Mouse (Mus musculus): ENCODE measurements around the gene Slc44a2. TPM values are rescaled to one million over a fixed set of nuclear protein-coding genes. Genes with fewer than 3 reads are reported as not detected.
A peak's percentile ranks its signal among the peaks of the same experiment; 100 is the strongest.
"Not testable (repeated sequence)": the region's sequence is repeated elsewhere in the genome, so short reads cannot be mapped to it uniquely, and the experiment has no call there.

The Slc44a2 gene
- total RNA-seq, 2 experiments from 2014 or later, result 66.8 to 80.9 TPM

DNA sequence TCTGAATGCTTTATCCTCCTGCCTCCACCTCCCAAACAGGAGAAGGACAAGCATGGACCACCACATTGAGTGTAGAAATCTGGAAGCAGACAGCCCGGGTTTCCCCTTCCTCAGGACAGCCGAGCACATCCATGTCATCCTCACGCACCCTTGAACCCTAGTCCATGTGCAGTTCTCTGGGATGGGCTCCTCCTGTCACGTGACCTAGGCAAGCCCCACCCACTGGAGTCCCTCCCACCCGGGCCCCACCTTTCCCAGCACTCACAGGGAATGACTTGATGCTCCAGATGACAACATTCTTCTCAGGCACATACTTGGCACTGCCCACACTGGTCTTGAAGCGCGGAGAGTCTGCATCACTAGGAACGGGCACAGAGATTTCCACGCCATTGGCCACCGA lies 21.5 kb upstream of the Slc44a2 start:
- no peak for ATAC-seq (replicated peaks; ENCODE audit: poor library complexity)

DNA sequence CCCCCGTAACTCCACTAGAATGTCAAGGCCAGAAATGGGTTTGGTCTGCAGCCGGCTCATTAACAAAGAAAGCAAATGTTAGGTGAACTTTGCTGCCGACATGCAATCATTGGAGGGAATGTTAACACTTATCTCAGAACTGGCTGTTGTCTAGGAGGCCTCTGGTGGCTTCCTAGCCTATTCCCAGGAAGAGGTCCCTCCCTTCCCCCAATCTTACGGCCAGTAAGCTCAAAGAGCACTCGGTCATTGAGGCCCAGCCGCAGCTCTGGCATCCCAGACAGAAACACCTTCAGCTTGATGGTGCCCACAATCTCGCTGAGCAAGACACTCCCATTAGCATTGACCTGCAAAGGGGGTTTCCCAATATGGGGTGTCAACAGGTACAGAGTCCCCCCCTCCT lies 15.4 kb upstream of the Slc44a2 start:
- ATAC-seq (replicated peaks; ENCODE audit: poor library complexity), result no peak

DNA sequence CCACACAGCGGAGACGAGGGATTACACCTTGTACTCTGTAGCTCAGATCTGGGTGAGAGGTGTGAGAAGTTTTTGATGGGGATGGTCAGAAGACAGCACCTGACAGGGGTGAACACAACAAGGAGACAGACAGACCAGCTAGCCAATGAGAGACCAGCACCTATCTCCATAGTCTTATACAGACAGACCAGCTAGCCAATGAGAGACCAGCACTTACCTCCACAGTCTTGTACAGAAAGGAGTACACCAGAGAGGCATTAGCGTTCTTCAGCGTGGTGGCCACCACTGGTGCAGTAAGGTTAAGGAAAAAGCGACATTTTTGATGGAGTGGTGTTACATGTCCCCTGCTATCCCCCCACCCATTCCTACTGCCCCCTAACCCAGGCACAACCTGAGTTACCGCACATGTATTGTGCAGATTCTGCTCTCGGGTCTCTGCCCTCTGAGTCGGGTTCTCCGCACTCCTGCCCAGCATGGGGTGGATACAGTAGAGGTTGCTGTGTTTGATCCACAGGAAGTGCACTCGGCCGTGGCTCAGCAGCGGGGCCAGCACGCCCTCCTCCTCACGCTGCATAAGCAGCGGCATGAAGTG lies 11.3 kb upstream of the Slc44a2 start:
- peak; percentile 72 for ATAC-seq (replicated peaks; ENCODE audit: poor library complexity)

DNA sequence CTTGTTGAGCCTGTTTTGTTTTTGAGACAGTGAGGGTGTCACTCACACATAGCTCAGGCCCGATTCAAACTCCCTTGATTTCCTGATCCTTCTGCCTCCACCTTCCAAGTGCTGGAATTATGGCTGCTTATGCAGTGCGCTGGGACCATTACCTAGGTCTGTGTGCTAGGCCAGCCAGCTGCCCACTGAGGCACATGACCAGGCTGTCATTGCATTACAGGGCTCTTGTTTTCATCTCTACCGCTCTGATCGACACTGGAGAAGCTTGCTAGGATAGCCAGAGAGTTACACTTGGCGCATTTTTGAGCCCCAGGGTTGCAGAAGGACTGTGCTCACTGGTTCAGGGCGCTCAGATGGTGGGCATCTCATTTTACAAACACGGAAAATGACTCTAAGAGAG lies 8.8 kb upstream of the Slc44a2 start:
- ATAC-seq (replicated peaks; ENCODE audit: poor library complexity), result no peak

DNA sequence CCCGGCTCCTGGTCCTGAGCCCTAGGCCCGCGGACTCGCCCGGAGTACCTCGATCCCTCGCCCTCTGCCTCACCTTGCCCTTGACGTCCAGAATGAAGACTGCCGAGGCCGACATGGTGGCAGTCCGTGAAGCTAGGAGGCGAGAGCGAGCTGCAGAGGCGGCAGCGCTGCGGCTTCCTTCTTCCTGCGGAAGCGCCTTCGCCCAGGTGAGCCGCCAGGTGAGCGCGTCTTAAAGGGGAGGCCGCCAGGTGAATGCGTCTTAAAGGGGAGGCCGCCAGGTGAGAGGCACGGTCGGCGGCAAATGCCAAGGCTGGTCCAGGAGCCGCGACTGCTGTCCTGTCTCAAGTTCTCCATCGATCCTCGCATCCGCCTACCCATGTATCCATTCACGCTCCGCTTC lies 8.4 kb upstream of the Slc44a2 start, which contains the start of gene Ap1m2:
Ap1m2 (minus strand) TSS at position 204 of the 400 bp plus-strand sequence.
- ATAC-seq (replicated peaks; ENCODE audit: poor library complexity), result no peak

DNA sequence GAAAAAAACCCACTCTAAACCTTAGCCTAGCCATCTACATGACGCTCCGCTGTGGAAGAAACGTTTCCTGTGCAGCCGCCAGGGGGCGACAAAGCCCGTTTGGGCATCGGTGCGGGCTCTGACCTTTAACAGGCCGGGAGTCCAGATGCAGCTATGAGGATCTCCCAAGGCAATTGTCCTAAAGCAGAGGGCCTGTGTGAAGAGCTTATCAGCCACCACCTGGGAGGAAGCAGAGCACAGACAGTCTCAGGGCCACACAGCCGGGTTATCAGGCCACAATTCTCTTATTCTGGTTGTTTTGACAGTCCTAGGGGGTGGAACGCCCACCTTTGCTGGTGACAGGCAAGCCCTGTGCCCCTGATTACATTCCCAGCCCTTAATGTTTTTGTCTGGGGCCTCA lies 7.1 kb upstream of the Slc44a2 start:
- peak; percentile 85 for ATAC-seq (replicated peaks; ENCODE audit: poor library complexity)

DNA sequence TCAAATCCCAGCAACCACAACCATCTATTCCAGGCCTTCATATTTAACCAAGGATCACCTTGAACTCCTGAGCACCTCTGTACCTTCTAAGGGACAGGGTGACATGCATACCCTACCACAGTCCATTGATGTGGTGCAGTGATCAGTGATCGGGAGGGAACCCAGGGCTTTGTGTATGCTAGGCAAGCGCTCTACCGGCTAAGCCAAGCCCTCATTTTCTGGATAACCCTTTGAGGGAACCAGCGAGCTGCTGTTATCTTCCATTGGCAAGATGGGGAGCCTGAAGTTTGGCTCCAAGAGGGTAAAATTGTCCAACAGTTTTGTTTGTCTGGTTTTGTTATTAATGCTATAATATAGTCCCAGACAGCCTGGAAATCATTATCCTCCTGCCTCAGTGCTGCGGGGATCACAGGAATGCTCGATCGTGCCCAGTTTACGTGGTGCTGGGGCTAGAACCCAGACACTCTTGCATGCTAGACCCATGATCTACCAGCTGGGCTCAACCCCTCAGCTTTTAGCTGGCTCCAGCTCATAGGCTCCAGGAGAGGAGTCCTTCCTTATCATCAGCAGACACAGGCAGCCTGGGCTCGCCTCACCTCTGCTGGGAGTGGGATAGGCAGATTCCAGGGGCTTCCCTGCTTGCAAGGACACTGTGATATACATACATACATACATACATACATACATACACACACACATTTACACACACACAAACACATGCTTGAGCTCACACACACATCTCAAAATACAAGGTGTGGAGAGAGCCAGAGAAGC lies 5.9 kb upstream of the Slc44a2 start:
- peak; percentile 32; the same call in 1 of the 2 replicates for ATAC-seq (replicated peaks; ENCODE audit: poor library complexity)

DNA sequence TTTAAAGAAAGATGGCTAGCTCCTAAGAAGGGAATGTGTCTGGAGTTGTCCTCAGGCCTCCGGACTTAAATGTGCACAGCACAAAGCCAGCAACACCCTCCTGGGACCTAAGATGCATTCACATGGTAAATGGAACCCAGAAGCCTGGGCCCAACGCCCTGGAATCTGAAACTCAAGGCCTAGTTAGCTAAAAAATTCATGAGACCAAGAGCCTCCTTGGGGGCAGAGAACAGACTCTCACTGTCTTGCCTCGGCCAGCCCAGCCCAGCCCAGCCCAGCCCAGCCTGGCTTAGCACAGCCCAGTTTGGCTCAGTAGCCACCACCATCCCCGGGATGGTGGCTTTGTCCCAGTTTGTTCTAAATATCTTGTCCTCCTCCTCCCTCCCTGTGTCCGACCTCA lies 5.1 kb upstream of the Slc44a2 start:
- ATAC-seq (replicated peaks; ENCODE audit: poor library complexity), result no peak

DNA sequence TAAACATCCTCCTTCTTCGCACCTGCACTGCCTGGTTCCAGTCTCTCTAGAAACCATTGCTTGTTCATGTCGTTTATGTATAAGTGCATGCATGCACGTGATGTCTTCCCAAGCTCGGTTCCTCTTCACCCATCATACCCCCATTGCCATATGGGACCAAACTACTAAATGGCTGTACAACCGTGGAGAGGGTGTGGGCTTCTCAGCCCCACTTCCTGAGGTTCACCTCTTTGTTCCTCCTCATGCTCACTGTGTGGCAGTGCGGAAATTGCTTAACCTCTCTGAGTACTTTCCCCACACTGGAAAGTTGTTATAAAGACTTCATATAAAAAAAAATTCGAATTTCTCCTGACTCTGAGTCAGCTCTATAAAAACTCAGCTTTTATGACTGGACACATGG lies 3.8 kb upstream of the Slc44a2 start:
- peak; percentile 42 for ATAC-seq (replicated peaks; ENCODE audit: poor library complexity)

DNA sequence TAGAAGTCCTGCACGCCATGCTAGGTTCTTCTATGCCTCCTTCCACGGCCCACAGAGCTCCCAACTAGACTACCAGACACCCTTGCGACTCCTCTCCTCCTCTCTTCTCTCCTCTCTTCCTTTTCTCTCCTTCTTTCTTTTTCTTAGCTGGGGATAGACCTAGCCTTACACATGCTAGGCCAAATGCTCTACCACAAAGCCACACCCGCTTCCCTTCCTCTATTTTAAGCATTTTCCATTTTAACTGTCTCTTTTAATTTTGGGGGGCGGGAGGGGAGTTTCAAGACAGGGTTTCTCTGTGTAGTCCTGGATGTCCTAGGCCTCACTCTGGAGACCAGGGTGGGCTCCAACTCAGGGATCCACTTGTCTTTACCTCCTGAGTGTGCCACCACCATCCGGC lies 1.7 kb upstream of the Slc44a2 start:
- no peak for ATAC-seq (replicated peaks; ENCODE audit: poor library complexity)

DNA sequence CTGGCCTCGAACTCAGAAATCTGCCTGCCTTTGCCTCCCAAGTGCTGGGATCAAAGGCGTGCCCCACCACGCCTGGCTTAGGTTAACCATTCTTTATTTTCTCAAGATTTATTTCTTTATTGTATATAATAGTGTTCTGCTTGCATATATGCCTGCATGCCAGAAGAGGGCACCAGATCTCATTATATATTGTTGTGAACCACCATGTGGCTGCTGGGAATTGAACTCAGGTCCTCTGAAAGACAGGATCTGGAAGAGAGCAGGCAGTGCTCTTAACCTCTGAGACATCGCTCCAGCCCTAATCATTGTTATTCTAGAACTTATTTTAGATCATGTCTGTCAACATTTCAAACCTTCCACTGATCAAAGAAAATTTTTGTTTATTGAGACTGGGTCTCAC lies 995 bp upstream of the Slc44a2 start:
- ATAC-seq (replicated peaks; ENCODE audit: poor library complexity), result no peak

DNA sequence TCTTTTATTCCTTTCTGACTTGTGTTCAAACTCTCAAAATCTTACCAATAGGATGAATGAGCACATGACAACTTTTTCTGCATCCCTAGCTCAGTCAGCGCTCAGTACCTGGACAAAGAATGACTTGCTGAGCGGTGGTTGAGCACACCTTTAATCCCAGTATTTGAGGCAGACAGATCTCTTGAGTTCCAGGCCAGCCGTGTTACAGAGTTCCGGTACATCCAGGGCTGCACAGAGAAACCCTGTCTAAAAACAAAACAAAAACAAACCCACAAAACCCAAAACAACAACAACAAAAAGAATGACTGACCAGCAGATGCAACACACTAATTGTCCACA lies 249 bp upstream of the Slc44a2 start:
- no peak for ATAC-seq (replicated peaks; ENCODE audit: poor library complexity)

DNA sequence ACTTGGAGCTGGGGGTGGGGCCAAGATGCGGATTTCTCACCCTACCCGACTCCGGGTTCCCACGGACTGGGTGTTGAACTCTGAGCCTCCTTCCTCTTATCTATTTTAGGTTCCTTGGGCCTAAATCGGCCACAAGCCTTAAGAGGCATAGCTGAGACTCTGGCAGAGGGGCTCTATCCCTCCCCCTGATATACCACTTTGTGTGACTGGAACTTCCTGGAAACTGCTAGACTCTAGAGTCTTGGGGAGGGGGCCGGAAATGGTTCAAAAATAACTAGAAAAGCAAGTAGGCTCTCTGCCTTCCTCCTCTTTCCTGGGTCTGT lies 976 bp downstream of the Slc44a2 start:
- ATAC-seq (replicated peaks; ENCODE audit: poor library complexity), result peak; percentile 54

DNA sequence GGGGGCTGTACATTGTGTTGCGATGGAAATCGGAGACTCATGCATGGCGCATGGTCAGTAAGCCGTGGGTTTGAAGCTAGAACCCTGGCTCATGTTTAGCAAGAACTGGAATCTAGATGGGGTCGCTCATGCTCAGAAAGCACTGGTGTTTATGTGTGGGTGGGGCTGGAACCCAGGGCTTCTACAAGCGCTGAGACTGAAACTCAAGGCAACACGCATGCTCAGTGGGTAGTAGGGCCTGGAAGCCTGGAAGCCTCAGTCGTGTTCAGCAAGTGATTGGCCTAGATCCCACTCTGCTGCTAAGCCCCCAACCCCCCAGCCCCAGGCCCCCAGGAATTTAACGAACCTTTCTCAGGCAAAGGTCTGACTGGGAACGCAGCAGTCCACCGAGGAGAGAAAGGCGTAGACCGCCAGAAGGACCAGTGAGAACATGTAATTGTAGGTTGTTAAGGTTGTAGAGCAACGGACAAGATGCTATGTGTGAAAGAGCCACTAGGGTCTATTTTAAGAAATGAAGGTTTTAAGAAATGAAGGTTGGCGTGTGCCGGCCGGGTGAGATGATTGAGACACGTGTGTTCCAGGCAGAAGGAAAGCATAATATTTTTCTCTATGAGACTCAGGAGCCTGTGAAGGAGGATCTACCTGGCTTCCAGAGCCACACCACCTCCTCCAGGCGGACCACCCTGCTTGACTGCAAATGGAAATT lies 1.9 kb downstream of the Slc44a2 start:
- 0 out of 2 replicates have a peak, but pooled peaks have one; percentile 21 for ATAC-seq (replicated peaks; ENCODE audit: poor library complexity)

DNA sequence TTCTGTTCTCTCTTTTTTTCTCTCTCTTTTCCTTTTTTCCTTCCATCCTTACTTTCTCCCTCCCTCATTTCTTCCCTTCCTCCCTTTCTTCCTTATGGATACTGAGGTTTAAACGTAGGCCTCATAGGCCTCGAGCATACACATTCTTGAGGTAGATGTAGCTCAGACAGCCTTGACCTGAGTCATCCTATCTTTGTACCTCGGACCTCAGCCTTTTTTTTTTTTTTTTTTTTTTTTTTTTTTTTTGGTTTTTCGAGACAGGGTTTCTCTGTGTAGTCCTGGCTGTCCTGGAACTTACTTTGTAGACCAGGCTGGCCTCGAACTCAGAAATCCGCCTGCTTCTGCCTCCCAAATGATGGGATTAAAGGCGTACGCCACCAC lies 2.4 kb downstream of the Slc44a2 start:
- ATAC-seq (replicated peaks; ENCODE audit: poor library complexity), result not testable (repeated sequence)

DNA sequence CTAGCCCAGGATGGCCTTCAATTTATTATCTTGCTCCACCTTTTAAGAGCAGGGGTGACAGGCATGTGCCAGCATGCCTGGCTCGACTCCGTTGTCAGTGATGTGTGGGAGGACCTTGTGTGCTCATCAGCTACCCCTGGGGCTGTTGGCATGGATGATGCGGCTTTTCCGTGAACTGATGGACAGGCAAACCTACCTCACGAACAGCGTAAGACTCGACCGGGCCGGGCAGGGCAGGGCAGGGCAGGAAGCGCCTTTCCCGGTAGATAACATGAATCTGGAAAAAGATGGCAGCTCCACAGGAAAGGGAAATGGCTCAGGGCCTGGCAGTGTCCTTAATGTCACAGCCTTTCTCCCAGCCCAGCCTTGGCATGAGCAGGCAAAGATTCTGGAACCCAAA lies 3.8 kb downstream of the Slc44a2 start:
- ATAC-seq (replicated peaks; ENCODE audit: poor library complexity), result no peak

DNA sequence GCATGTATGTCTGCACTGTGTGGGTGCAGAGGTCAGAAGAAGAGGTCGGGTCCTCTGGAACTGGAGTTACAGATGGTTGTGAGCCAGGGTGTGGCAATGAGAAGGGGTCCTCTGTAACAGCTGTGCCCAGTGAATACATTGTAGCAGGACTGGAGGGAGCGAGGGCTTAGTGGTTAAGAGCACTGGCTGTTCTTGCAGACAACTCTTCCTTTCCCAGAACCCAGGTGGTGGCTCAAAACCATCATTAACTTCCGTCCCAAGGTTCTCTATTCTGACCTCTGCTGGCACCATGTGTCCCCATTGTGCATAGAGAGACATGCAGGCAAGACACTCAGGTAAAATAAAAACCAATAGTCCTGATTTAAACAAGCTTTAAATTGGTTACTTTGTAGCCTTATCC lies 7.1 kb downstream of the Slc44a2 start:
- peak; percentile 21; the same call in 1 of the 2 replicates for ATAC-seq (replicated peaks; ENCODE audit: poor library complexity)

DNA sequence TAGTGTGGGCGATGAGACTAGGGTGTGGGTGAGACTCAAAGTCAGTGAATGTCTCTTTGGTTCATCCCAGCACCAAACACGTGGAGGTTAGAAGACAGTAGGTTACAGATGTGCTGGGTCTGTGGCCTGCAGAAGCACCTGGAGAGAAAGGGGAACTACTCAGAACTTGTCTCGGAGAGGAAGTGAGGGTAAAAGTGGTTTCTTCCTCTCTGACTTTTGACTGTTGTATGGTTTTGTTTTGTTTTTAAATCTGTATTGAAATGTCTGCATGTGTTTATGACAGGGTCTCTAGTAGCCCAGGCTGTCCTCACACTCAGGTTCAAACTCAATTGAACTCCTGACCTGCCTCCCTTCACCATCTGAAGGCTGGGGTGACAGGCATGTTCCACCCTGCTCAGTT lies 7.5 kb downstream of the Slc44a2 start:
- ATAC-seq (replicated peaks; ENCODE audit: poor library complexity), result peak; percentile 59

DNA sequence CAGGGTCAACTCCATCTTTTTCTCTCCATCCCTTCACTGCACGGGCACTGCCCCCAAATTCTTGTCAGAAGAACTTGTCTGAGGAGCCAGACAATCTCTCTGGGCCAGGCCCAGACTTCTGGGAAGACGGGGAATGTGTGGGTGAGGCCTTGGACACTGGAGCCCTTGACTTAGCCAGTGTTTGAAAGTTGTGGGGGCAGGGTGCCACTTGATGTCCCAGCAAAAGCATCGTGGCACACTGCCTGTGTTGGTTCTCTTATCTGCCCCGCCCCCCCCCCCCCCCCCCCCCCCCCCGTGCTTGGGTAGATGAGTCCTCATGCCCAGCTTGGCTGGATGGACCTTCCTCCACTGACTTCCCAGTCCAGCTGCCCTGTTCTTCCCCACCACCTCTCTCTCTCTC lies 8.5 kb downstream of the Slc44a2 start:
- ATAC-seq (replicated peaks; ENCODE audit: poor library complexity), result no peak

DNA sequence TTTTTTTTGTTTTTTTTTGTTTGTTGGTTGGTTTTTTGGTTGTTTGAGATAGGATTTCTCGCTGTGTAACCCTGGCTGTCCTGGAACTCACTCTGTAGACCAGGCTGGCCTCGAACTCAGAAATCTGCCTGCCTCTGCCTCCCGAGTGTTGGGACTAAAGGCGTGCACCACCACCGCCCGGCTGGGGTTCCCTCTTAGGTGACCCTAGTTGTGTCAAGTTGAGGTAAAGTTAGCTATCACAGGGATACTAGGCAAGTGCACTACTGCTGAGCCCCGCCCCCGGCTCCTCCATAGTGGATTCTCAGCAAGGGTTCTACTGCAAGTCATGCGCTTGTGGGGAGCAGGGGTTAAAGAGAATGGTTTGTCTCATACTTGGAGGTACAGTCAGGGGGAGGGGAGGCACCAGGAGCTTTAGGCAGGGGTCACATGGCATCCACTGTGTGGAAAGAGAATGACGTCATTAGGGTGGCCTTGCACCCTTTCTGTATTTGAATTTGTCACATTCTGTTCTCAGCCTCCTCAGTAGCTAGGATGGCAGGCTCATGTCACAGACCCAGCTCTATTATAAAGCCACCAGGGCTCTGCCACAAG lies 9.3 kb downstream of the Slc44a2 start:
- ATAC-seq (replicated peaks; ENCODE audit: poor library complexity), result no peak

DNA sequence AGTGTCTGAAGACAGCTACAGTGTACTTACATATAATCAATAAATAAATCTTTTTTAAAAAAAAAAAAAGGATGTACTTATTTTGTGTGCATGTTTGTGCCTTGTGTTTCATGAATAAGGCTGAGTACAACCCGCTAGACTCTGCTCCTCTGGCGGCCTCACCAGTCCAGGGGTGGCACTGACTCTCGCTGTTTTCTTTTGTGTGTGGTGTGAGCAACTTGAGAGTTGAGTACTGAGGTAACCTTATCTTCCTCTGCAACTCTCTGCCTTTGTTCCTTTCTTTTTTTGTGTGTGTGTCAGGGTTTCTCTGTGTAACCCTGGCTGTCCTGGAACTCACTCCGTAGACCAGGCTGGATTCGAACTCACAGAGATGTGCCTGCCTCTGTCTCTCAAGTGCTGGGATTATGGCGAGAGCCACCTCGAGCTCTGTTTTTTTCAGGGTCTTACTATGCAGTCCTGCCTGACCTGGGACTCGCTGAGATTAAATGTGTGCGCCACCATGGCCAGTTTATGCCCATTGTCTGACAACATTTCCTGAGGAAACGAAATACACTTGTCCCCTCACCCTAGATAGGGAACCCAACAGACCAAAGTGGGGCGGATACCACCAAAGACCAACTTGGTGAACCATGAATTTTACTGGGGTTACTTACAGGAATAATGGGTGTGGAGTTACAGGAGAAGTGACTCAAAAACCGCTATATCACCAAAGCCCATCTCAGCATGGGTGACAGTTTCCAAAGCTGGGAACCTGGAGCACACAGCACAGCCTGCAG lies 11.1 kb downstream of the Slc44a2 start:
- peak; percentile 24 for ATAC-seq (replicated peaks; ENCODE audit: poor library complexity)

Data from megakaryocyte progenitor cell, adult 5-6 weeks (primary cell).